Mouse (Mus musculus): Measurements from ENCODE around the gene Zfyve1.

Zfyve1 gene

GRCm38 (mm10) chr12:83580283-83580682 is 16.7 kb downstream of the Zfyve1 start:
- no peak for DNase-seq (ENCODE audit: low read depth, low spot score)

DNA sequence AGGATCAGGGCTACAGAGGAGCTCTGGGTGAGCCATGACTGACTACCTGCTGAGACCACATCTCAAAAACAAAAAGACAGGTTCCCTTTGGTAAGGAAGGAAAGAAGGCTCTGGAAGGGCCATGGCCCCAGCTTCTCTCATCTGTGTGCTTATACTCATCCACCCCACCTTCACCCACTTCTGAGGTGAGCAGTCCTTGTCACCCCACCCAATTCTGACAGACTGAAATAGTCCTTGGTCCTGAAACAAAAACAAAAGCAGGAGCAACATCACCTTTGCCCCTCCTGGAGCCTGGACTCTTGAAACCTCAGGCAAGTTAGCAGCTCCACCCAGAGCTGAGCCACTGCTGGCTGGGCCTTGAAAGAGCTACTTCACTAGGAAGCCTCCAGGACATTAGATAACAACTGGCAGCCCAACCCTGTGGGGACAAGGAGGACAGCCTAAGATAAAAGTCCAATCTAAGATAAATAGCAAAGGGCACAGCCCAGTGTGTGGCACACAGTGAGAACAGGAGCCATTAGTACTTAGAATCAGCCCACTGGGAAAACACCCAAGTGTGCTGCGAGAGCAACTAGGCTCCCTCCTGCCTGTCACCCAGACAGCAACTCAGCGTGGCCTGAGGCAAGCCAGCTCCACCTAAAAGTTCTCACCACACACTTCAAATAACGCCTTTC is 18.0 kb downstream of the Zfyve1 start:
- DNase-seq (ENCODE audit: low read depth, low spot score), result no peak

DNA sequence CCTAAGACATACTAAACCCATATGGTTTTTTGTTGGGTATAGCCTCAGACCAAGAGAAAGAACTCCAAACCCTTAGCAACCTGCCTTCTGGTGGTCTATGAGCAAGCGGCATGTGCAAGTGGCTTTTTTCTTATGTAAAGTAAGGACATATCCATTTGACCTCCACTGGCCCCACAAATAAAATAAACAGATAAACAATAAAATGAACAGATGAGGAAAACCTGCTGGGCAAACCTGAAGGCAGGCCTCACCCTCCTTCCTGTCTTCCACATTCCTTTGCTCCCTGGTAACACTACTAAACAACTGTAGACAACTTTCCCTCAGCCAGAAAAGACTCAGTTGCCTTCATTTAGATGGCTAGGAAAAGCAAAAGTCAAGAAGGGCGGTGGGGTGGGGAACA is 18.7 kb downstream of the Zfyve1 start:
- DNase-seq (ENCODE audit: low read depth, low spot score), result no peak

- no peak for DNase-seq (ENCODE audit: low read depth, low spot score)
Observed at GRCm38 (mm10) chr12:83577445-83577844, 19.6 kb downstream of the Zfyve1 start.

DNA sequence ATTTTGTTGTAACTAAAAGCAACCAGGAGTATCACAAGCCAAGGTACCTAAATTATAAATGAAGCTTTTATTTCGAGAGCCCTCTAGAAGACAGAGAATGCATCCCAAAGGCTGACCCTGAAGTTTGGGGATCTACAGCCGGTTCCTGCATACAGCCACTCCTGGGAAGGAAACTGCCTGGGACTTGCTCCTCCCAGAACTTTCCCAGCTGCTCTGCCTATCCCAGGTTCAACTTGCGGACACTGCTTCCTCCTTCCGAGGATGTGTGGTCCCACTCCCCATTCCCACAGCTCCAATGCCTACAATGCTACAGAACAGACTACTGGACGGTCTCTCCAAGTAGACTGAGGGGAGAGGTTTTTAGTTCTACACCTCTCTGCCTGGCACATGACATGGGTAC is 24.3 kb downstream of the Zfyve1 start:
- DNase-seq (ENCODE audit: low read depth, low spot score), result no peak

DNA sequence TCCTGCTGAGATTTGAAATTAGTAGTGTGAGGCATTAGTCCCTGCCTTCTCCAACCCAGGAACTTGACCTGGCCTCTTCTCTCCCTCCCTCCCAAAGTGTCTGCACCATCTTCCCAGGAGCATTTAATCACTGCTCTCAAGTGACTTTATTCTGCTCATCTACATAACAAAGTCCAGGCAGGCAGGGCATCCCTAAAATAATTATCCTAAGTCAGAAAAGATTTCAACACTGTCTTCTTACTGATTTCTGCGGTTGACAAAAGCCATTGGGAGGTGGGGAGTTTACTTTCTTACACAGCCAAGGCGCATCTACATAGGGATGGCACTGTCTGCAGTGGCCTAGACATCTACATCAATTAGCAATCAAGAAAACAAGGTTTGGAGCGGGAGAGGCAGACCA is 27.2 kb downstream of the Zfyve1 start:
- no peak for DNase-seq (ENCODE audit: low read depth, low spot score)

DNA sequence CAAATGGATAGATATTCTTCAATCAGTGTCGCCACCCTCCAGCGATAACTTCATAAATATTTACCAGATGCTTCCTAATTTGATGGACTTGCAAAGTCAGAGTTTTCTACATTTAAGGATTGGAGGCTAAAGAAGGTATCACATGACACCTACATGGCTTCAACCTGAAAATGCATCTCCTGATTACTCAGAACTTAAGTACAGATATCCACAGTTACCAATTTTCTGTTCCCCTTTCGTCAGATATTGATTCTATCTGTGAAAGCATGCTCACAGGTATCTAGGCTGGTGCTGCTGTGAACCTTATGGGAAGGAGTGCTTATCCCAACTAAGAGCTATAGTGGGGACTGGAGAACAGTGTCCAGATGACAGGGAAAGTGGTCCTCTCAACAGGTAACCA is 34.4 kb downstream of the Zfyve1 start:
- DNase-seq (ENCODE audit: low read depth, low spot score), result no peak

DNA sequence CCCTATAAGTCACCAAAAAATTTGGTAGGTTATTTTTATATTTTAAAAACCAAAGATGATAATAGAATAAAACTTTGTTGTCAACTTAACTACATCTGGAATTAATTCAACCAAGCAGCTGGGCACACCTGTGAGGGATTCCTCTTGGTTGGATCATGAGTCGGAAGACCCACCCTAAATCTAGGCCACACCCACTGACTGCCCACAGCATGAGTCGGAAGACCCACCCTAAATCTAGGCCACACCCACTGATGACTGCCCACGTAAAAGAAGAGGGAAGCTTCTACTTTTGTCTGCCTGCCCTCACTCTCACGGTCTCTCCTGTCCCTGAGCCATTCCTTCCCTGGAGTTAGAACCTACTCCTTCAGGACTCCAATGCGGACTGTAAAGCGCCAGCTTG is 36.8 kb downstream of the Zfyve1 start:
- no peak for DNase-seq (ENCODE audit: low read depth, low spot score)

- DNase-seq (ENCODE audit: low read depth, low spot score), result no peak
Observed at GRCm38 (mm10) chr12:83558496-83558895, 38.5 kb downstream of the Zfyve1 start.

GRCm38 (mm10) chr12:83555605-83556004 is 41.4 kb downstream of the Zfyve1 start:
- no peak for DNase-seq (ENCODE audit: low read depth, low spot score)

- no peak for DNase-seq (ENCODE audit: low read depth, low spot score)
Observed at GRCm38 (mm10) chr12:83553816-83554215, 43.2 kb downstream of the Zfyve1 start.

DNA sequence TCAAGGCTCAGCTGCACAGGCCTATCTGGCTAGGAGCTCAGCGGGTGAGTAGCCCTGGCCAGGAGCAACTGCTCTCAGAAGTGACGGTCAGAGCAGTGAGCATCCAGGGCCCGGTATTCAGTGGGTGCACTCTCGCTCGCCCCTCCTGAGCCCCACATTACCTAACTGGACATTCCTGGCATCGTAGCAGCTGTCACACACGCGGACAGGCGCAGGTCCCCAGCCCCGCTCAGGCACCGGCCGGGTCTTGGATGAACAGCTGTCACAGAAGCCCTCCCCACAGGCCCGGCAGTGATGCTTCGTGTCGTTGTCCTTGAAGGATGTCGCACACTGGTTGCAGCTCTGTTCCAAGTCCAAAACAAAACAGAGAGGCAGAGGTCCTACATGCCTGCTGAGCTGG is 45.7 kb downstream of the Zfyve1 start:
- DNase-seq (ENCODE audit: low read depth, low spot score), result no peak

- DNase-seq (ENCODE audit: low read depth, low spot score), result no peak
Observed at GRCm38 (mm10) chr12:83544791-83545190, 52.2 kb downstream of the Zfyve1 start.

DNA sequence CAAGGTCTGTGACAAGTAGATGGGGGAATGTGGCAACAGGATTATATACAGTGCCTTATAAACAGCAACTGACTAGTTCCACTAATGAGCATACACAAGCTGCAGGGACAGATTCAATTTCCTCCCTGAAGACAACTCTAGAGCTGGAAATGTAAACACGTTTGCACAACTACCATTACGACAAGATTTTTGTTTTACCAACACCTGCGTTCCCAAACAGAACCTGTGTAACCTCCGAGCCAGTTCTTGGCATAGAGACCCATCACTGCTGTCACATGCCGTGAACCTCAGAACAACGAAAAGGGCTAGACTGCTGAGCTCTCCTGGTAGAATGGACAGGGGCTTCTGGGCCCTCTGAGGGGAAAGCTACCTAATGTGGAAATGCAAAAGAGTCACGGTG is 53.0 kb downstream of the Zfyve1 start:
- DNase-seq (ENCODE audit: low read depth, low spot score), result no peak

DNA sequence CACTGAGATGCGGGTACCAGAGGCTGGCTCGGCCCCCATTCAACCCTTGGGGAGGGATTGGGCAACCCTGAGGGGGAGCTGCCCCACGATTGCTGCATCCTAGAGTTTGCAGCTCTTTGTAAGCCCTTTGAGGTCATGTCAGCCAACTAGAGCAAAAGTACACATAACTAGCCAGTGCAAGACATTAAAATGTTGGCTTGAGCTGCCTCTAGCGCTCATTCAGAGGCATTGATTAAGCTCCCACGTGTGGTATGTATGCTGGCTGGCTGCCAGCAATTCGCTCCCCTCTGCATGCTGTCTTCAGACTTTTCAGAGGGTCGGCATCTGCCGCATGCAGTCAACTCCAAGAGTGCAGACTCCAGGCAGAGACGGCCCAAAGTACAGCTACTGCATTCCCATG is 61.0 kb downstream of the Zfyve1 start:
- no peak for DNase-seq (ENCODE audit: low read depth, low spot score)

DNA sequence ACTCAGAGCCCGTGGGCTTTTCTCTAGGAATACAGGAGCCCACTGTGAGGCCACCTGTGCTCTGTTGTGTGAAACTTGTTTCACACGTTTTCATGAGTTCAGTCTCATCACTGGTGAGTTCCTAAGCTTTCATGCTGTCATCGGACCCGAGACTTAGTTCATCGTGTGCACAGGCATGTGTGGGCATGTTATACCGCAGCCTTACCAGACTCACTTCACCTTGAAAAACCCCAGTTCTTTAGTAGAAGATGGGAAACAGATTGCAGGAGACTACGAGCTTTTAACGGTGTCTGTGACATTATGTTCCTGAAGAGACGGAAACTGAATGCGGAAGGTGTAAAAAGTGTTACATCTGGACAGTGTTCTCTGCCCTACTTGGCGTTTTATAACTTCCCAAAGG is 61.6 kb downstream of the Zfyve1 start:
- no peak for DNase-seq (ENCODE audit: low read depth, low spot score)

GRCm38 (mm10) chr12:83534190-83534589 is 62.8 kb downstream of the Zfyve1 start:
- no peak for DNase-seq (ENCODE audit: low read depth, low spot score)

DNA sequence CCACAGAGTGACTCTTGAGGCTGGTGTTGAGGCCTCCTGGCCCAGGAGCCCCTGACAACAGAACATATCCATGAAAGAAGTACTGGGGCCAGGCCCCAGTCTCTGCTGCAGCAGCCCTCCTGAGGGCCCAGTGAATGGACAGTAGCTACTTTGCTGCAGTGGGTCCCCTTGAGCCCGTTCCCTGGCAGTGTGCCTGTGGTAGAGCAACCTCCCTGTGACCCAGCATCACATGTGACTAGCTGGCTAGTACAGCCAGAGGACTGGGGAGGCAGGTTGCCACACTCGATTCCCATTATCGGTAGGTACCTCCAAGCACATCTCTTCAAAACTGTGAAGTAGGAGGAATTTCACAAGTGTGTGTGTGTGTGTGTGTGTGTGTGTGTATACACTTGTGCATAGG is 64.1 kb downstream of the Zfyve1 start:
- no peak for DNase-seq (ENCODE audit: low read depth, low spot score)

- DNase-seq (ENCODE audit: low read depth, low spot score), result no peak
Observed at GRCm38 (mm10) chr12:83531992-83532391, 65.0 kb downstream of the Zfyve1 start.

DNA sequence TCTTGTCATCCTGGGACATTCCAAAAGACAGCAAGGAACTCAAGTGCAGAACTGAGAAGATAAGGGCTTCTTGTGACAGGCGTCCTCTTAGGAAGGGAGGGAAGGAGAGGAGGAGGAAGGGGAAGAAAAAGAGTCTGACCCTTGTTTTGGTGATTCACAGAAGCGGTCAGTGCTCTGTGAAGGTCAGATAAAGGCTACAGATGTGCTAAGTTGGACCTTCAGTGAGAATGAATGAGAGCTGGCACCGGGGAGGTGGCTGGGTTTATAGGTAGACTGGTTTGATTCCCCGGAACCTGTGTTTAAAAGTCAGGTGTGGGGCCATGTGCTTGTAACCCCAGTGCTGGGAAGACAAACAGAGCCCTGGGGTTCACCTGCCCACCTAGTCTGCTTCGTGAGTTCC is 68.4 kb downstream of the Zfyve1 start:
- no peak for DNase-seq (ENCODE audit: low read depth, low spot score)

DNA sequence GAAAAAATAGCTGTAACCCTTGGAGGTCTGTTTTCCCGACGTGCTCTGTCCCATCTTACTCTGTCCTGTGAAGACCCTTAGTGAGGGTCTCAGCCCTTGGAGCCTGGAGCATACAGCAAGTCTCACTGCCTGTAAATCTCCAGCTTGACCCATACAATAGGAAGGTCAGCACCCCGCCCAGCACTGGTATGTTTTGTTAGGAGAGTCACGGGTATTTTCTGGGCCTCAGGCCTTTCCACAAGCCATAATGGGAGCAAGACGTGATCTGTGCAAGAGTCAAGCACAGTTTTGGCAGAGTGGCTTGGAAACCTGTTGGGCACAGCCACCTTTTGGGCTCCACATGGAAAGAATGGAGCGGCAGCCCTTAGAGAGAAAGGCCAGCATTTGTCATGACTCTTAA is 69.2 kb downstream of the Zfyve1 start:
- DNase-seq (ENCODE audit: low read depth, low spot score), result no peak

GRCm38 (mm10) chr12:83525822-83526544 is 71.0 kb downstream of the Zfyve1 start:
- no peak for DNase-seq (ENCODE audit: low read depth, low spot score)

DNA sequence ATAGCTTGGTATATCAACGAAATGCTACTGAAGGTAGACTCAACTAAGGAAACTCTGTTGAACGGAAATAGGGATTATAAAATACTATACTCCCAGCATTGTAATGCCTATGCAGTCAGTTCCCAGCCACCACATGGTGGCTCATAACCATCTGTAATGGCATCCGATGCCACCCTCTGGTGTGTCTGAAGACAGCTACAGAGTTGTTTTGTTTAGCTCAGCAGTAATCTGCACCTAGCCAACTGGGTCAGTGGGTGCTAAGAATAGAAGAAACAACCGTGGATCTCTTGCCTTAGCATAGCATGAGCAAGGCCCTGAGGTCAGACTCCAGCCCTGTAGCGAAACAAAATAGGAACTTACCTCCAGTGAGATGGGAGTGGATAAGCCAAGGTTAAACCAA is 72.7 kb downstream of the Zfyve1 start:
- no peak for DNase-seq (ENCODE audit: low read depth, low spot score)

- no peak for DNase-seq (ENCODE audit: low read depth, low spot score)
Observed at GRCm38 (mm10) chr12:83523892-83524291, 73.1 kb downstream of the Zfyve1 start.

Measured in CD4-positive helper T cell, adult 2 months (primary cell).